Mouse (Mus musculus): ENCODE measurements around the gene Ube4b. TPM values are rescaled to one million over a fixed set of nuclear protein-coding genes. Genes with fewer than 3 reads are reported as not detected.

The Ube4b gene
- polyA plus RNA-seq, 1 experiment from 2014 or later, result 29.6 TPM

GRCm38 (mm10) chr4:149286287-149287137 lies 140.0 kb downstream of the Ube4b start:
- no peak for ATAC-seq (ENCODE audit: insufficient number of reproducible peaks, insufficient read depth, low FRiP score, low read depth)
- Histone ChIP-seq H3K9ac (ENCODE audit: low read length) (no peak overlapping the region), H3K4me1 (ENCODE audit: control insufficient read depth in 2 of 2, insufficient read depth in 2 of 2, low read length in 2 of 2) (peaks cover 3 to 35% of the 10 kb centered on the region in 2 experiments), H3K27me3 (ENCODE audit: control insufficient read depth, insufficient read depth, low read length) (no peaks in the 10 kb centered on the region), H3K36me3 (ENCODE audit: control insufficient read depth, insufficient read depth, low read length) (peaks cover 27% of the 10 kb centered on the region), H3K9me3 (ENCODE audit: control insufficient read depth, low read length) (no peaks in the 10 kb centered on the region), H3K4me3 (ENCODE audit: control insufficient read depth in 1 of 2, insufficient read depth in 1 of 2, low read depth in 1 of 2, low read length in 2 of 2) (no peak overlapping the region), H3K27ac (replicated peaks in 1 of 2; ENCODE audit: control insufficient read depth in 1 of 2, insufficient read depth in 1 of 2, low read depth in 2 of 2, low read length in 2 of 2) (peak overlapping the region in 1 of 2 experiments; percentile 33; a peak in 2 of 4 replicates), H3K4me2 (ENCODE audit: low read length) (no peak overlapping the region)
- WGBS, result 53% methylated on average over 8 of the region's 8 CpGs

- 74% methylated on average over 1 of the region's 1 CpGs for WGBS
- H3K27me3 ChIP-seq (ENCODE audit: control insufficient read depth, insufficient read depth, low read length), result no peaks in the 10 kb centered on the region
- H3K27ac ChIP-seq (replicated peaks in 1 of 2; ENCODE audit: control insufficient read depth in 1 of 2, insufficient read depth in 1 of 2, low read depth in 2 of 2, low read length in 2 of 2), result no peak overlapping the region
- H3K4me1 ChIP-seq (ENCODE audit: control insufficient read depth in 2 of 2, insufficient read depth in 2 of 2, low read length in 2 of 2), result peaks cover 3 to 35% of the 10 kb centered on the region in 2 experiments
- H3K4me3 ChIP-seq (ENCODE audit: control insufficient read depth in 1 of 2, insufficient read depth in 1 of 2, low read depth in 1 of 2, low read length in 2 of 2), result no peak overlapping the region
- no peak overlapping the region for H3K4me2 ChIP-seq (ENCODE audit: low read length)
- peaks cover 21% of the 10 kb centered on the region for H3K36me3 ChIP-seq (ENCODE audit: control insufficient read depth, insufficient read depth, low read length)
- H3K9ac ChIP-seq (ENCODE audit: low read length), result no peak overlapping the region
- H3K9me3 ChIP-seq (ENCODE audit: control insufficient read depth, low read length), result no peaks in the 10 kb centered on the region
- no peak for ATAC-seq (ENCODE audit: insufficient number of reproducible peaks, insufficient read depth, low FRiP score, low read depth)
These were observed 140.9 kb downstream of the Ube4b start for GRCm38 (mm10) chr4:149285691-149286090.

GRCm38 (mm10) chr4:149283018-149283417 lies 143.5 kb downstream of the Ube4b start:
- no peak overlapping the region for H3K4me3 ChIP-seq (ENCODE audit: control insufficient read depth in 1 of 2, insufficient read depth in 1 of 2, low read depth in 1 of 2, low read length in 2 of 2)
- no peaks in the 10 kb centered on the region for H3K9me3 ChIP-seq (ENCODE audit: control insufficient read depth, low read length)
- H3K4me1 ChIP-seq (ENCODE audit: control insufficient read depth in 2 of 2, insufficient read depth in 2 of 2, low read length in 2 of 2), result peaks cover 3 to 43% of the 10 kb centered on the region in 2 experiments
- H3K4me2 ChIP-seq (ENCODE audit: low read length), result no peak overlapping the region
- no peak for ATAC-seq (ENCODE audit: insufficient number of reproducible peaks, insufficient read depth, low FRiP score, low read depth)
- WGBS, result 70% methylated on average over 3 of the region's 3 CpGs
- no peak overlapping the region for H3K27ac ChIP-seq (replicated peaks in 1 of 2; ENCODE audit: control insufficient read depth in 1 of 2, insufficient read depth in 1 of 2, low read depth in 2 of 2, low read length in 2 of 2)
- H3K9ac ChIP-seq (ENCODE audit: low read length), result no peak overlapping the region
- H3K27me3 ChIP-seq (ENCODE audit: control insufficient read depth, insufficient read depth, low read length), result no peaks in the 10 kb centered on the region
- no peaks in the 10 kb centered on the region for H3K36me3 ChIP-seq (ENCODE audit: control insufficient read depth, insufficient read depth, low read length)

- 75% methylated on average over 7 of the region's 7 CpGs for WGBS
- no peak for ATAC-seq (ENCODE audit: insufficient number of reproducible peaks, insufficient read depth, low FRiP score, low read depth)
- peaks cover 3 to 51% of the 10 kb centered on the region in 2 experiments for H3K4me1 ChIP-seq (ENCODE audit: control insufficient read depth in 2 of 2, insufficient read depth in 2 of 2, low read length in 2 of 2)
These were observed 144.4 kb downstream of the Ube4b start for GRCm38 (mm10) chr4:149282025-149282738.

More at GRCm38 (mm10) chr4:149282025-149282738, 144.4 kb downstream of the Ube4b start:
- H3K4me3 ChIP-seq (ENCODE audit: control insufficient read depth in 1 of 2, insufficient read depth in 1 of 2, low read depth in 1 of 2, low read length in 2 of 2), result no peak overlapping the region
- no peak overlapping the region for H3K27ac ChIP-seq (replicated peaks in 1 of 2; ENCODE audit: control insufficient read depth in 1 of 2, insufficient read depth in 1 of 2, low read depth in 2 of 2, low read length in 2 of 2)
- H3K36me3 ChIP-seq (ENCODE audit: control insufficient read depth, insufficient read depth, low read length), result no peaks in the 10 kb centered on the region
- H3K9ac ChIP-seq (ENCODE audit: low read length), result no peak overlapping the region
- no peak overlapping the region for H3K4me2 ChIP-seq (ENCODE audit: low read length)
- no peaks in the 10 kb centered on the region for H3K9me3 ChIP-seq (ENCODE audit: control insufficient read depth, low read length)
- H3K27me3 ChIP-seq (ENCODE audit: control insufficient read depth, insufficient read depth, low read length), result no peaks in the 10 kb centered on the region

Other genes with a start within 250 kb of the Ube4b start
- 47.1 and 51.9 TPM in 2 replicates for gene Kif1b, start 119.1 kb downstream of the Ube4b start, polyA plus RNA-seq (2014; fragmentation: Nextera tagmentation; extraction: Ambion mirVana)
- 7.6 and 8.6 TPM in 2 replicates for gene Rbp7, start 28.2 kb upstream of the Ube4b start, polyA plus RNA-seq (2014; fragmentation: Nextera tagmentation; extraction: Ambion mirVana)
- 0.47 TPM in 1 of 2 replicates, not detected in the other for gene Tmem274, start 50.6 kb upstream of the Ube4b start, polyA plus RNA-seq (2014; fragmentation: Nextera tagmentation; extraction: Ambion mirVana)
- gene Nmnat1, start 58.5 kb upstream of the Ube4b start, polyA plus RNA-seq (2014; fragmentation: Nextera tagmentation; extraction: Ambion mirVana), result 13.4 and 14.8 TPM in 2 replicates
- 32.1 and 39.8 TPM in 2 replicates for gene Lzic, start 58.5 kb upstream of the Ube4b start, polyA plus RNA-seq (2014; fragmentation: Nextera tagmentation; extraction: Ambion mirVana)
- 35.4 and 43.1 TPM in 2 replicates for gene Ctnnbip1, start 91.5 kb upstream of the Ube4b start, polyA plus RNA-seq (2014; fragmentation: Nextera tagmentation; extraction: Ambion mirVana)
- 18.2 and 18.5 TPM in 2 replicates for gene Clstn1, start 159.7 kb upstream of the Ube4b start, polyA plus RNA-seq (2014; fragmentation: Nextera tagmentation; extraction: Ambion mirVana)